Mouse (Mus musculus) brain, embryonic 14.5 days (tissue): ENCODE measurements around the gene Coro6.

Source experiments
- CTCF ChIP-seq: fragments of 200-500 bp; IDR thresholded peaks from 2 replicates; pipeline ENCODE4 v1.5.1; 2012; ENCODE audit warnings: inconsistent platforms, mild to moderate bottlenecking, moderate library complexity, borderline replicate concordance; ENCODE audit not compliant: insufficient read depth, insufficient read length; ENCODE audit errors: extremely low read depth
- POLR2A ChIP-seq: fragments of 200-500 bp; IDR thresholded peaks from 2 replicates; pipeline ENCODE4 v1.6.1; 2012; ENCODE audit warnings: mild to moderate bottlenecking, inconsistent platforms, borderline replicate concordance; ENCODE audit not compliant: poor library complexity, insufficient read depth, insufficient read length, severe bottlenecking; ENCODE audit errors: extremely low read depth

GRCm38 (mm10) chr11:77512891-77513810 is 50.9 kb downstream of the Coro6 start:
- TF ChIP-seq CTCF (no peak), POLR2A (peak; percentile 84)
